Mouse (Mus musculus) hindbrain, postnatal 0 days (tissue): ENCODE measurements at regions not wholly inside any gene's neighbourhood (a gene's known extent, or its start where the extent isn't known, plus 50 kb on each side); places are given as distances from the start of the nearest gene placed in this dataset.
"Not testable (repeated sequence)": the region's sequence is repeated elsewhere in the genome, so short reads cannot be mapped to it uniquely, and the experiment has no call there.

Experiments
- ATAC-seq: fragments of 200-750 bp; cut with Nextera tagmentation; 2 replicates; pipeline ENCODE4 v1.8.0; 2017; ENCODE audit warnings: mild to moderate bottlenecking, moderate TSS enrichment, moderate library complexity
- DNase-seq: peaks from one replicate; pipeline ENCODE4 v3.0.0-alpha.2; 2015; ENCODE audit warnings: low spot score
- H3K27ac ChIP-seq: fragments of 300-500 bp; sonication (generic); 2 replicates; pipeline ENCODE4 v1.5.1; 2014; ENCODE audit warnings: mild to moderate bottlenecking
- H3K27me3 ChIP-seq: fragments of 300-500 bp; sonication (generic); 2 replicates; pipeline ENCODE4 v1.6.1; 2014; ENCODE audit warnings: low read length, mixed read lengths; ENCODE audit not compliant: insufficient read depth
- H3K36me3 ChIP-seq: fragments of 300-500 bp; sonication (generic); 2 replicates; pipeline ENCODE4 v1.6.1; 2014; ENCODE audit warnings: low read length, mixed read lengths; ENCODE audit not compliant: insufficient read depth
- H3K4me1 ChIP-seq: fragments of 300-500 bp; sonication (generic); 2 replicates; pipeline ENCODE4 v1.6.1; 2014; ENCODE audit warnings: antibody characterized with exemption, low read length, mixed read lengths; ENCODE audit not compliant: insufficient read depth
- H3K4me2 ChIP-seq: fragments of 300-500 bp; sonication (generic); 2 replicates; pipeline ENCODE4 v1.6.1; 2014; ENCODE audit warnings: low read depth, mild to moderate bottlenecking, low read length, moderate library complexity, mixed read lengths
- H3K4me3 ChIP-seq: fragments of 300-500 bp; sonication (generic); 2 replicates; pipeline ENCODE4 v1.5.1; 2014; ENCODE audit warnings: low read length
- H3K9ac ChIP-seq: fragments of 300-500 bp; sonication (generic); replicated peaks from 2 replicates; pipeline ENCODE4 v1.6.1; 2014; ENCODE audit warnings: mild to moderate bottlenecking, low read length, moderate library complexity, mixed read lengths
- H3K9me3 ChIP-seq: fragments of 300-500 bp; sonication (generic); 2 replicates; pipeline ENCODE4 v1.6.1; 2016; ENCODE audit warnings: low read length, mixed read lengths
- CTCF ChIP-seq: IDR thresholded peaks from 2 replicates; pipeline ENCODE4 v1.5.1; 2016; ENCODE audit warnings: antibody characterized with exemption, control low read depth, low read depth
- WGBS: fragments of 180-500 bp; shearing (Covaris S2); extraction: QIAGEN DNeasy Blood & Tissue Kit; methylation state at CpG from one replicate; pipeline ENCODE4 v1.1.7; 2014; 5-methylcytosine and 5-hydroxymethylcytosine counted together

DNA sequence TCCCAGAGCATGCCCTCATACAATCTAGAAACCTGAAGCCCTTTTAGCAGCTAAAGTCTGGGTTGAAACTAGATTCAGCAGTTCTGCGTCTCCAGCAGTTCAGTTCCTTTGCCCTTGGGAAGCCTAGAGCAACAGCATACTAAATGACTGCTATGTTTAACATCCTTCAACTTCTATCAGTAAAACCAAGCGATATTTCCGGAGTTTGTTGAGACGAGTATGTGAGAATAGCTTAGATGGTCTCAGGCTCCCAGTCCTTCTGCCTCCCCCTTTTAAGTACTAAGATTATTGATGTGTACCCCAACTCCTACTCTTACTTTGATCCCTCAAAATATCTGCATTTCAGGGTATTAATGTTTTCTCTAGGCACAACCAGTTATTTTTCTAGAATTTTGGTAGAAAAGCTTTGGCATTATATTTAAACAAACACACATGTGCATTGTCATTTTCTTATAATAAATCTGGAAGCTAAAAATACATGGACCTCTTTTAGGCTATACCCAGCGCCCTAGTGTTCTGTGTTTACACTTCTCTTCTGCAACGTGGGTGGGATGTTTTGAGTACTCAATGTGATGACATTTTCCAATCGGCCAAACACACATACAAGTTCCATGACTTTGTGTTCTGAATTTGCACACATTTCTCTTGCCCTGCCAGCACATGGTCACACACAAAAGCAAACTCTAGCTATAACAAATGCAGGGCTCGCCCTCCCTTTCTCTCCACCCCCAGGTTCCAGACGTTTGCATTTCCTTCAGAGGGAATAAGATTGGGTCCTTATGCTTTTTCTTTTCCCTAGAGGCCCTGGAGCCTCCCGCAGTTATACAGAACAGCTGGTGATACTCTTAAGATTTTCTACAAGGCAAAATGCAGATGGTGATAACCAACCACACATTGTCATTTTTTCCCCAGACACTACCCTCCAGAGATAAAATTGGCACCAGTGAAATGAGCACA is 388.2 kb upstream of the Htr2a start:
- 66% methylated on average over 10 of the region's 10 CpGs for WGBS
- TF ChIP-seq CTCF = no peak
- Histone ChIP-seq H3K4me2 (no peak overlapping the region), H3K4me1 (no peaks in the 10 kb centered on the region), H3K27ac (no peak overlapping the region), H3K4me3 (no peak overlapping the region), H3K27me3 (no peaks in the 10 kb centered on the region), H3K9ac (no peak overlapping the region), H3K36me3 (no peaks in the 10 kb centered on the region), H3K9me3 (no peaks in the 10 kb centered on the region)
- ATAC-seq (no peak), DNase-seq (no peak)

DNA sequence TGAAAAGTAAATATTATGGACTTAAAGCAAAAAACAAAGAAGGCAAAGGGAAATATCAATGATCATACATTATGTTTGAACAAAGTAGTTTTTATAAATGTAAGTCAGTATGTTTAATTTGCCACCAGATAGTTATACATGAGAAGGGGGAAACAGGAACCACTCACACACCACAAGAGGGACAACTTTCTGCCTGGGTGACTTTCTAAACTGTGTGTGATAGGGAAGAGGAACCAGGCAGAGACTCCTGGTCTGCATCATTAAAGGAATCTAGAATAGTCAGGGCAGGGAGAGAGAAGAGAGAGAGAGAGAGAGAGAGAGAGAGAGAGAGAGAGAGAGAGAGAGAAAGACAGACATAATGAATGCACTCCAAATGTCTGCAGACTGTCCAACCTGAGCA is 385.6 kb upstream of the Htr2a start:
- H3K4me1 ChIP-seq = no peaks in the 10 kb centered on the region
- no peak overlapping the region for H3K9ac ChIP-seq
- TF ChIP-seq CTCF = no peak
- DNase-seq (no peak), ATAC-seq (no peak)
- H3K27me3 ChIP-seq = no peaks in the 10 kb centered on the region
- H3K4me2 ChIP-seq = no peak overlapping the region
- no peak overlapping the region for H3K27ac ChIP-seq
- no peaks in the 10 kb centered on the region for H3K9me3 ChIP-seq
- no peaks in the 10 kb centered on the region for H3K36me3 ChIP-seq
- no peak overlapping the region for H3K4me3 ChIP-seq

DNA sequence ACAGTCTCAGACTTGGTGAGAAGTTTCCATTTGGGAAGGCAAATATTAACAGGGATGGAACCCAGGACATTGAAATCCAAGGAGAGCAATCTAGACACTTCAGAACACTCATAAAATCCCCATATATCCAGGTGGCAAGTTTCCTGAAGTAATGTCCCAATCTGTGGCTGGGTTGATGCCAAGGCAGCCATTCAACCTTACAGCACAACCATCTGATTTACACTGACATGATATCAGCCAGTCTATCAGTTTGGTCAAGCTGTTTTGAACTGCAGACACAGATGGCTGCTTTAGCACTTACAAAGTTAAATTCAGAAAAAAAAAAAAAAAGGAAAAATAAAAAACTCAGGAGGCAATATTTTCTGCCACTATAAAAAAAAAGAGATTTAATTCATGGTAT is 381.2 kb upstream of the Htr2a start:
- Histone ChIP-seq H3K36me3 (no peaks in the 10 kb centered on the region), H3K9me3 (no peaks in the 10 kb centered on the region), H3K4me3 (no peak overlapping the region), H3K4me1 (no peaks in the 10 kb centered on the region), H3K27me3 (no peaks in the 10 kb centered on the region), H3K4me2 (no peak overlapping the region), H3K27ac (no peak overlapping the region), H3K9ac (no peak overlapping the region)
- TF ChIP-seq CTCF = no peak
- DNase-seq (peak; percentile 25), ATAC-seq (no peak)

- Histone ChIP-seq H3K9me3 (no peaks in the 10 kb centered on the region), H3K4me3 (no peak overlapping the region), H3K36me3 (no peaks in the 10 kb centered on the region), H3K9ac (no peak overlapping the region), H3K27me3 (no peaks in the 10 kb centered on the region), H3K4me1 (no peaks in the 10 kb centered on the region), H3K4me2 (no peak overlapping the region), H3K27ac (no peak overlapping the region)
- ATAC-seq (no peak), DNase-seq (no peak)
- whole genome bisulfite sequencing = 52% methylated on average over 1 of the region's 1 CpGs
- TF ChIP-seq CTCF = no peak
Observed at GRCm38 (mm10) chr14:74267086-74267485, 373.6 kb upstream of the Htr2a start.

GRCm38 (mm10) chr14:74294560-74294959 is 346.1 kb upstream of the Htr2a start:
- H3K4me1 ChIP-seq = no peaks in the 10 kb centered on the region

DNA sequence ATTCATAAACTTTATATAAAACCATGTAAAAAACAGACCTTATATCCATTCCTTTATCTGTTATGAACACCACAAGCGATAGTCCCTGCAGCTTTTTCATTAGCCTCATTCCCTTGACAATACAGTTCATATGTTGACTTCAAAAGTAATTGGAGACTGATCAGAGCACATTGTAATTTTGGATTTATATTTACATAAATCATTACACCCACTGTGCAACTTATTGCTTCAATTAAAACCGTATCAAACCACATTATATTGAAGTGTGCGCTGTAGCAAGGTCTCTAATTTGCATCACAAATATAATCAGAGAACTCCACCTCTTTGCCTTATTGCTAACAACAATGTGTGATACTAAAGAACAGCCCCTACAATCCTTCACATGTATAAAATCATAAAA is 336.2 kb upstream of the Htr2a start:
- TF ChIP-seq CTCF = no peak
- no peaks in the 10 kb centered on the region for H3K9me3 ChIP-seq
- no peak overlapping the region for H3K27ac ChIP-seq
- no peak for ATAC-seq
- no peak overlapping the region for H3K9ac ChIP-seq
- no peak overlapping the region for H3K4me2 ChIP-seq
- H3K4me1 ChIP-seq = no peaks in the 10 kb centered on the region
- DNase-seq = peak; percentile 12
- no peak overlapping the region for H3K4me3 ChIP-seq
- no peaks in the 10 kb centered on the region for H3K36me3 ChIP-seq
- H3K27me3 ChIP-seq = no peaks in the 10 kb centered on the region
- 28% methylated on average over 3 of the region's 3 CpGs for WGBS

More at GRCm38 (mm10) chr14:74294560-74294959, 346.1 kb upstream of the Htr2a start:
- TF ChIP-seq CTCF = no peak
- ATAC-seq (no peak), DNase-seq (no peak)
- WGBS = 83% methylated on average over 3 of the region's 3 CpGs
- no peaks in the 10 kb centered on the region for H3K36me3 ChIP-seq
- no peak overlapping the region for H3K9ac ChIP-seq
- H3K4me3 ChIP-seq = no peak overlapping the region
- no peak overlapping the region for H3K4me2 ChIP-seq
- H3K27me3 ChIP-seq = no peaks in the 10 kb centered on the region
- H3K9me3 ChIP-seq = no peaks in the 10 kb centered on the region
- no peak overlapping the region for H3K27ac ChIP-seq

GRCm38 (mm10) chr14:74306717-74307307 is 333.8 kb upstream of the Htr2a start:
- H3K27me3 ChIP-seq = no peaks in the 10 kb centered on the region
- no peaks in the 10 kb centered on the region for H3K4me1 ChIP-seq
- no peak overlapping the region for H3K9ac ChIP-seq
- no peaks in the 10 kb centered on the region for H3K9me3 ChIP-seq
- ATAC-seq (no peak), DNase-seq (no peak)
- 87% methylated on average over 16 of the region's 16 CpGs for WGBS
- no peak overlapping the region for H3K4me2 ChIP-seq
- no peaks in the 10 kb centered on the region for H3K36me3 ChIP-seq
- H3K27ac ChIP-seq = no peak overlapping the region
- no peak overlapping the region for H3K4me3 ChIP-seq
- no peak for TF ChIP-seq CTCF

- H3K27ac ChIP-seq, H3K36me3 ChIP-seq, DNase-seq, H3K4me1 ChIP-seq, H3K4me3 ChIP-seq, H3K27me3 ChIP-seq, H3K4me2 ChIP-seq, H3K9ac ChIP-seq, ATAC-seq, H3K9me3 ChIP-seq: not testable (repeated sequence)
- WGBS = 83% methylated on average over 2 of the region's 2 CpGs
Observed at GRCm38 (mm10) chr14:74309451-74309850, 331.2 kb upstream of the Htr2a start.
